Mouse (Mus musculus) thymus, postnatal 0 days (tissue): Measurements from ENCODE around the gene Wdfy3. TPM values are rescaled to one million over a fixed set of nuclear protein-coding genes. Genes with fewer than 3 reads are reported as not detected.
"Not testable (repeated sequence)": the region's sequence is repeated elsewhere in the genome, so short reads cannot be mapped to it uniquely, and the experiment has no call there.

Experiments
- DNase-seq: peaks from one replicate; pipeline ENCODE4 v3.0.0-alpha.2; 2015; ENCODE audit warnings: low spot score
- polyA plus RNA-seq: library from polyadenylated mRNA; unstranded; fragments of >200 nt; fragmentation: Nextera tagmentation; extraction: Ambion mirVana; gene quantifications from 2 replicates; pipeline ENCODE4 v1.2.1, GENCODE M21; 2015

Gene Wdfy3
- polyA plus RNA-seq, 1 experiment from 2014 or later = 2.0 TPM

DNA sequence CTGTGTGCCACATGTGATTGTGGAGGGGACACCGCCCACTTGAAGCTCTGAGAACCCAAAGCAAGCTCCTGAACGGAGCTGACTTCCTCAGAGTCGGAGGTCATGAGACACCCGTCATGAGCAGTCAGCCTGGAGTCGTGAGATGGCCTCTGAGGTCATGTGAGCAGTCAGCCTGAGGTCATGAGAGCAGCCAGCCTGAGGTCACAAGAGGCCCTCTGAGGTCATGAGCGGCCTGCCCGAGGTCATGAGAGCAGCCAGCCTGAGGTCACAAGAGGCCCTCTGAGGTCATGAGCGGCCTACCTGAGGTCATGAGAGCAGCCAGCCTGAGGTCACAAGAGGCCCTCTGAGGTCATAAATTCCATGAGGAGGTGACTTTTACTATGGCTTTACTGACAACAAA, 120.4 kb downstream of the Wdfy3 start:
- no peak for DNase-seq

GRCm38 (mm10) chr5:101948641-101949040, 121.1 kb downstream of the Wdfy3 start:
- no peak for DNase-seq

DNA sequence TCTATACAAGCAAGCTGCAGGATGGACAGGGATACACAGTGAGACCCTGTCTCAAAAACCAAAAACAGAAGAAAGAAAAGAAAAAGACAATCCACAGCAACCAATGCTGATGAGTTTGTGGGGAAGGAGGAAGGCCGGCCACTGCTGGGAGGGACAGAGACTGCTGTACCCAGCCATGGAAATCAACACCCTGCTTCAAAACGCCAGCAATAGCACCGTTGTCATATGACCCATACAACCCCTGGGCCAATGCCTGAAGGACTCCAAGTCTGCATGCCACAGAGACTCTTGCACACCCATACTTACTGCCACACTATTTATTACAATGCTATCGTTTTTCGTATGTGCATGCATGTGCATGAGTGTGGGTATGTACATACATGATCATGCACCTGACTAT, 124.0 kb downstream of the Wdfy3 start:
- DNase-seq = no peak

DNA sequence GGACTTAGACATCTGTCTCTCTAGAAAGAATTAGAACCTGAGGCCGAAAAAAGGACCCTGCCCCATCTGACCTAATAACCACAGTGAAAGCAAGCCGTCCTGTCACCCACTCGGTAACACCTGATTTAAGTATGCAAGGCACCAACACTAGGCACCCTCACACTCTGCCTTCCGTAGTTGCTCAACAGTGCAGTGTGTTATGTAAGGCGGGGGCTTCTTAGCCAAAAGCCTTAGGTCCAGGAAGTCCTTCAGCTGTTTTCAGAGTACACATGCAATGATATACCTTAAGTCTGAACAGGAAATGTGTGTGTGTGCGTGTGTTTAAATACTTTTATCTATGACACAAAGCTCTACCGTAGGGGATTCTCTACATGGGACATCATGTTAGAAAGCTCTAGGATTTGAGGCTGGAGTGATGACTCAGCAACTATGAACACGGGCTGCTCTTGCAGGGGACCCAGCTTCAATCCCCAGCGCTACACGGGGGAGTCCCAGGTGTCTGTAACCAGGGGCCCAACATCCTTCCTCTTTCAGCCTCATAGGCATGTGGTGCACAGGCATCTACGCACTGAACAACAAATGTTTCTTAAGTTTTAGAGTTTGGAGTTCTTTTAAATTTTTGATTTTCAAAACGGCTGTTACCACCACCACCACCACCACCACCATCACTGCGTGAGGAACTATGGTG, 131.7 kb downstream of the Wdfy3 start:
- DNase-seq = peak; percentile 55

DNA sequence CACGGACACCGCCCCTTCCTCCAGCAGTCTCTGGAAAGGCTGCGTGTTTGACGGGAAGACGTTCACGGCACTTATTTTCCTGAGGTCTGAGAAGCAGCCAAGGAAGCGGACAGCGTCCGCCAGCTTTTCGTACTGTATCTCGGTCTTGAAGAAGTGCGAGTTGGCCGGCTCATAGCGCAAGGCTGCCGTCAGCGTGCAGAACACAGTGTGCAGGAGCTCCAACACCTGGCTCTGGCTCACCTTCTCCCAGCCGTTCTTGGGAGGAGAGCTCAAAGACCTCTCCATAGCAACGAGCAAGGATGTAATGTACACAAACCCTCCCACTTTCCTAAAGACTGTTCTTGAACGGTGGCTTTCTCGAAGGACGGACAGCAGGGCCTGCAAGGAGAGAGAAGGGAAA, 132.4 kb downstream of the Wdfy3 start:
- DNase-seq = no peak

GRCm38 (mm10) chr5:101935893-101936292, 133.8 kb downstream of the Wdfy3 start:
- DNase-seq = no peak

- DNase-seq = peak; percentile 30
These were observed 135.1 kb downstream of the Wdfy3 start for GRCm38 (mm10) chr5:101934629-101935028.

DNA sequence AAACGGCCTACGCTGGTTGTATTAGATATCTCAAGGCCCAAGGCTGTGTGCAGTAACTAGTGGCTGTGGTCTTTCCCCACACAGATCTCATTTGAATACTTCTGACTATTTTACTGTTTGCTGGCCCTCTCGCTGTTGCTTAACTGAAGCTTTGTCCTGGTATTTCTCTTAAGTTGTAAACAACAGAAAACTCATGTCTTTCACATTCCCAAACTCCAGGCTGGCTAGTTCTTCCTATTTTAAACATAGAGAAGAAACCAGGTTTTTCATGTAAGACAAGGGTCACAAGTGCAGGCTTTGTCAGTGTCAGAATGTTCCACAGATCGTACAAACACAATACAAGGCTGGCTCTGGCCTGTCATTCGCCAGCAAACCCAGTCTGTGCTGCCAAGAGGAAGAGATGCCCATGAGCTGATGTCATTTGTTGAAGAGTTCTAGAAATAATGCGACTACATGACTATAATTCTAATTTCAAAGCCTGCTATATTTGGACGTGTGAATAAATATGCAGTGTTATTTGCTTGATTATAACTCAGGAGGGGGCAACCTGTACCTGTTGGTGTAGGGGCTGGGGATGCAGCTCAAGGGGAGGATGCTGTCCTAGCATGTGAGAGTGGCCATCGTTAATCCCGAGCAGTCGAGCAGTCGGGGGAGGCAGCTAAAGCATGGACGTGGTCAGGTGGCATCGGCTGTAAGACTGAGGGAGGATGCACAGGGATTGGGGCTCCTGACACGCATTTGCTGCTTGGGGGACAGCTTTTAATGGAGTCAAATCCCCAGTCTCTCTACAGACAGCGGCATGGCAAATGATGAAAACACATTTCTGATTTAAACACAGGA, 136.5 kb downstream of the Wdfy3 start:
- no peak for DNase-seq

GRCm38 (mm10) chr5:101931997-101932396, 137.7 kb downstream of the Wdfy3 start:
- DNase-seq = no peak

DNA sequence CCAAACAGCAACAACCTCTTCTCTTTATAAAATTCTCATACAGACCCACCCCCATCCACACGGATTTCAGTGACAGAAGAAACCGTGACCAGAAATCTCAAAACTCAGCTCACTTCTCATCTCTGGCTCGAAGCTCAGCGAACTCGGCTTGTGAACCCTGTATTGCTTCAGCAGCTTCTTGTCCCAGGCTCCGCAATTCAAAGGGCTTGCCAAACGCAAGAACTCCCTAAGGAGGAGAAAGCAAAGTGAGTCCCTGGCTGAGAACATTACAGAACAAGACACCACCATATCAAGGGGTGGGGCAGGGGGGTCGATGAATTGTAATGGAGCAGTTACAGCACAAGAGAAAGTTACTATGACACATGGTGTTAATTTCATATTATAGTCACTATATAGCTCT, 143.4 kb downstream of the Wdfy3 start:
- no peak for DNase-seq

GRCm38 (mm10) chr5:101923710-101924109, 146.0 kb downstream of the Wdfy3 start:
- no peak for DNase-seq

DNA sequence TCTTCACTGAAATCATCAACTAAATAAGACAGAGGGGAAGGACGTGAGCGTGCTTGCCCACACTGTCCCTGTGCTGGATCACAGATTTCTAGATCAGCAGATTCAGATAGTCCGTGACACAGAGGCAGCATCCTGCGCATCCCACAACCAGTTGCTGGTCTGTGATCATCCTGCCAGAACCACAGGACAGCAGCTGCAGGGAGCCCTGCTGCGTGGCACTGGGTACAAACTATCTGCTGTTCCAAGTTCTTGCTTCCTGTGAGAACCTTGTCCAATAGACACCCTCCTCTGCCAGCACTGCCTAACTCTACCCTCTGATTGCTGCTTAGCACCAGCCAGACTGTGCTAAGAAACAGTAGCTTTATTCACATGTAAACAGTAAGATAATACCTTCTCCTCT, 150.2 kb downstream of the Wdfy3 start:
- no peak for DNase-seq

DNA sequence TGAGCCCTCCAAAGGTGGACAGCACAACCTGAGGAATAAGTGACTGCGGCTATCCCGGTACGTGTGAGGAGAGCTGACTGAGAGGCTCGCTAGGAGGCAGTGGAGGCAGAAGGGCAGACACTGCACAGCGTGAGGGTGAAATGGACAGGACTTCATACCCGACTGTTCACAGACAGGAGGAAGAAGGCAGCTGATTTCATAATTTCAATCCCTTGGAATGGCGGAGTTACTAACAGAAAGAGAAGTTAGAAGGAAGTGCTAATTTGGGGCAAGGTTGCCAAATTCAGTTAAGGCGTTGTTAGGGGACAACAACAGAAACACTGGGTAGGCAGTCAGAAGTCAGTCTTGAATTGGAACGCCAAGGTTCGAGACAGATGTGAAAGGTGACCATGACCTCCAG, 160.3 kb downstream of the Wdfy3 start:
- DNase-seq = no peak

DNA sequence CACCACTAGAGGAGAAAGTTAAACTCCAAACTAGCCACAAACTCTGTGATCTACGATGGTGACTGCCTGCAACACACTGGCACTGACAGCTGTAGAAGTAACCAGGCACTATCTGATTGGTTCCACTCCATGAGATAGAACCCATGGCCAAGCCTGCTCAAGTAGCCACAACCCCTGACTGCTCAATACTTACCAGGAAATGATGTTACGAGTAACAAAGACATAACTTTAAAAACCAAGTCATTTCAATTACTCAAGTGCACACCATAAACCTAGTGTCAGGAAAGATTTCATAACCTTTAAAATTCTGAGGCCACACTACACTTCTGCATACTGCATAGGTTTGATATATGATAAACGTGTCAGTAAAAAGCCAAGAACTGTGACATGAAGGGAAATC, 164.1 kb downstream of the Wdfy3 start:
- no peak for DNase-seq

DNA sequence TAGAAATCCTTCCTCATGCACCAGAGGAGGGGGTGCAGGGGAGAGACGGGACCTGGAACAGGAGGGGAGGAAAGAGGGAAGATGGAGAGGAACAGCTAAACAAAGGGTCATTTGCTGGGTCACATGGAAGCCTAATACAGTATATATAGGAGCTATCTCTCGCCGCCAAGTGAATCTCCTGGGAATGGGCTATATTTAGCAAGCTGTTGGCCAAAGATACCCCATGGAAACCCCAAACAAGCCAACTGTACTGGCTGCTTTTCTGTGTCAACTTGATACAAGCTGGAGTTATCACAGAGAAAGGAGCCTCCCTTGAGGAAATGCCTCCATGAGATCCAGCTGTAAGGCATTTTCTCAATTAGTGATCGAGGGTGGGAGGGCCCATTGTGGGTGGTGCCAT, 164.9 kb downstream of the Wdfy3 start:
- DNase-seq = not testable (repeated sequence)

GRCm38 (mm10) chr5:101902686-101903085, 167.0 kb downstream of the Wdfy3 start:
- DNase-seq = no peak

DNA sequence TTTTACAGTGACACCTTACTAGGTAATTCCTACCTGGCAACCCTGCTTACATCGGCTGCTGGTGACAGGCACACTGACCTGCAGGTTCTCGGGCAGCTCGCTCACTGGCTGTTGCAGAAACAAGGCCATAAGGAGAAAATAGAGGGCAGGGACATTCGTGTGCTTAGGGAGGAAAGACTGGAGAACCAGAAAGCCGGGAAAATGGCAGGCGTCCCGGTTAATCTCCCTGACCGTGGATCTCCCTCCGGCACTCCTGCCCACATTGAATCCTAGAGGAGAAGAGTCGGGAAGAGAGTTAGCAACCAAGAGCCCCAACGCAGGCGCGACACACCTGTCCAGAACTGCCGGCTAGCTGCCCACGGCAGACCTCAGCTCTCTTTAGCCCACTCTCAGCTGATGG, 169.7 kb downstream of the Wdfy3 start:
- no peak for DNase-seq

DNA sequence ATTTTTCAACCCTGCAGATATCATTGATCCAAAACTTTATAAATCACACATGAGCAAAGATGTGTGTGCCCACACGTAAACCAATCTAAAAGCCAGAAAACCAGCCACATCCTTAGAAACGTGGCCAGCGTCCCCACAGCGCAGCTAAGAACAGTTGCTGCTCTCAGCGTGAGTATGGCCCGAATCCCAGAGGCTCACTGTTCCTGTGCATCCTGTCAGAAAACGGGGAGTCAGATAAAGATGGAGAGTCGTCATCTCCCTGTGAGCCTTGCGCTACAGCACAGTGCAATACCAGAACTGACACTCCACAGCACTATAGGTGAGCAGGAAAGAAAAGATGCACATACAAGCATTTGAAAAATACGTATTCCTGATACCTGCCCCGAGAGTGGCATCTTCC, 172.9 kb downstream of the Wdfy3 start:
- no peak for DNase-seq

DNA sequence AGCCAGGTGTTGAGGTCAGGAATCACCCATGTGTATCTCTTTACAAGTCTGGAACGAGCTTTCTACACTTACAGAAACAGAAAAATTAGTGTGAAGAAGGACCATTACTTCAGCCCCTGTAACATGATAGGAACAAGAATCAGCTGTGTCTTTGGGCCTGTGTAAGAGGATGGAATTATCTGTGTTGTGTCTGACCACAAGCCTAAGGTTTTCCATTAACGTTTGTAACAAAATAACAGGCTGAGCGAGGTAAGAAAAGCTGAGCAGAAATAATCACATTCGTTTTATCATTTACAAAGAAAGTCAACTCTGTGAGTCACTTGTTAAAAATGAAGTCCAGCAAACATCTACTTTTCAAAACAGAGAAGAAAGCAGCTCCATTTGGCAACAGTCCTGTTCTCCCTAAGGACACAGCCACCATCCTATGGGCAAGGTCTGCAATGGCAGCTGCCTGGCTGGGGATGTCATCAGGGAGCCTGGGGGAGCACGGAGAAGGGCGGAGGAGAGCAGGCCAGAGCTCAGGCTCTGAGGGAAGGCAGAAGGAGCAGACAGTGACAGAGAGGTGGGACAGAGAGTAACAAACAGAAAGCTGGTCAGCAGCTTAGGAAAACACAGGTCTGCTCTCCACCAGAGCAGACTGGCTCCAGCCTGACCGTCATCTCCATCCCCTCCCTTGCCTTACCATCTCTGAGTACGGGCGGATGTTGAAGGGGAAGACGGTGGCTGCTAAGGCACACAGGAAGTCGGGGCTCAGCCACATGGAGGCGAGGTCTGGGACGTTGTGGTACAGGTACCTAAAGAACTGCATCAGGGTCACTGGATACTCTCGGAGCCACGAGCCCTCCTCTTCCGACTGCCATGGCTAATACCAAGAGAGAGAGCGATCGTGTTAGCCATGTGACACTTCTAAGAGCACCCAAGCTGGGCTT, 173.7 kb downstream of the Wdfy3 start:
- DNase-seq = no peak

DNA sequence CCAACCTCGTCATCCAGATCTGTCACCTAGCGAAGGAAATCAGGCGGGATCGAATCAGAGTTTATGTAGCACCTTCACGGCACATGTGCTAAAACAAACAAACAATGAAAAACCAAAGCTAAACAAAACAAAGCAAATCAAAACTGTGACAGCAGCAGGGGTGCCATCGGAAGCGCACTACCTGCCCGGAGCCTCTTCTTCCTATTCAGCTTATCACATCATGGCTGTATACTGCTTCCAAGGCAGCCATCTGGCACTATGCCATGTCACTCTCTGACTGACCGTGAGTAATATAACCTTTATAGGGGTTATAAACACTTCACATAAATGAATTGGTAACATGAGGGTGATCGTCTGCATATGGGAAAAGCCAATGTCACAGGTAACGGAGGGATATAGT, 174.6 kb downstream of the Wdfy3 start:
- DNase-seq = no peak

GRCm38 (mm10) chr5:101893820-101894515, 175.8 kb downstream of the Wdfy3 start:
- DNase-seq = no peak
